Mouse (Mus musculus): ENCODE results near the gene Pex26. TPM values are rescaled to one million over a fixed set of nuclear protein-coding genes. Genes with fewer than 3 reads are reported as not detected.

The Pex26 gene
- polyA plus RNA-seq, 1 experiment: 21.0 TPM

DNA sequence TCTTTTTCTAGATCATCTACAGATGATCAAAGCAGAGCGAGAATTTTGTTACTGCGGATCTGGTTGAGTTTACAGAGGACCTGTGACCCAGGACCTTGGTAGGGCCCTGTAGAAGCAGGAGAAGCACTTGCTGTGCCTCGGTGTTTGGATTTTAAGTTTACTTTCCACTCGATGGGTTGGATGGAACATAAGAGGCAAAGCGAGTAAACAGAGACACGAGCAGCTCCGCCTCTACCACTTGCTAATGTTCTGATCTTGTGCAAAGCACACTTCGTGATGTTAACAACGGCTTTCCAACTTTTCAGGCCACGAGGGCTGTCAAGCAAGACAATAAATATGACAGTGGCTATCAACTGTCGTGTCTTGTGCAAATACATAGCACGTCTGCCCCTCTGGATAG lies 20.9 kb upstream of the Pex26 start:
- no peaks in the 10 kb centered on the region for H3K27me3 ChIP-seq (replicated peaks; ENCODE audit: control insufficient read depth, insufficient read depth, low read length)
- no peak for TF ChIP-seq CTCF (conservative IDR thresholded peaks at IDR 0.05; ENCODE audit: insufficient read depth, insufficient read length, low read depth, low read length)
- TF ChIP-seq POLR2A (IDR thresholded peaks at IDR 0.05; ENCODE audit: low read depth, low read length): no peak
- no peak for DNase-seq
- no peak overlapping the region for H3K4me3 ChIP-seq (ENCODE audit: insufficient read depth, low read depth, low read length)
- no peaks in the 10 kb centered on the region for H3K36me3 ChIP-seq (ENCODE audit: control insufficient read depth, insufficient read depth, low read length)
- 88% methylated on average over 12 of the region's 12 CpGs for WGBS
- peaks cover 6% of the 10 kb centered on the region; the same call in 1 of the 2 replicates for H3K4me1 ChIP-seq (ENCODE audit: control insufficient read depth, insufficient read depth, low read length)
- H3K27ac ChIP-seq (ENCODE audit: insufficient read depth, low read depth, low read length): no peak overlapping the region

DNA sequence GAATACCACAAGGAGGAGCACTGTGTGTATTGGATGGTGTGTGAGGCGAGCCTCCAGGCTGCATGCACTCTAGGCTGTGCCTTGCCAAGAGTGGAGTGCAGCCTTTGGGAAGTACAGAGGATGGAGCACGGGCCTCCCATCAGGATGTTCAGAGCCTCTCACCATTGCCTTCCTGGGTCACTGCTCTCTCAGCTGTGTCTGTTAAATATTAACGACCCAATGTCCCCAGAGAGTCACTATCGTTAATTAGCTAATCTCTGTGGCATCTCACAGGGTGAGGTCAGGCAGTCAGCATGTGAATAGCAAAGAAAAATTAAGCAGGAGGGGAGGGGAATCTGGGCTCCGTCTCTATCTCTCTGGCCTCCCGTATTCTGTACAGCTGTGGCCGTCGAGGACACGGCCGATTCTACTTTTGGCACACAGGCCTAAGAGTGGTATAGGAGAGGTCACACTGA lies 17.3 kb upstream of the Pex26 start:
- DNase-seq: peak; percentile 90
- Histone ChIP-seq H3K27me3 (replicated peaks; ENCODE audit: control insufficient read depth, insufficient read depth, low read length) (no peaks in the 10 kb centered on the region), H3K4me1 (ENCODE audit: control insufficient read depth, insufficient read depth, low read length) (peaks cover 6% of the 10 kb centered on the region; the same call in 1 of the 2 replicates), H3K4me3 (ENCODE audit: insufficient read depth, low read depth, low read length) (no peak overlapping the region), H3K36me3 (ENCODE audit: control insufficient read depth, insufficient read depth, low read length) (no peaks in the 10 kb centered on the region), H3K27ac (ENCODE audit: insufficient read depth, low read depth, low read length) (no peak overlapping the region)
- TF ChIP-seq POLR2A (IDR thresholded peaks at IDR 0.05; ENCODE audit: low read depth, low read length) (no peak), CTCF (conservative IDR thresholded peaks at IDR 0.05; ENCODE audit: insufficient read depth, insufficient read length, low read depth, low read length) (no peak; the same call in 1 of the 2 replicates)
- 25% methylated on average over 10 of the region's 10 CpGs for WGBS

DNA sequence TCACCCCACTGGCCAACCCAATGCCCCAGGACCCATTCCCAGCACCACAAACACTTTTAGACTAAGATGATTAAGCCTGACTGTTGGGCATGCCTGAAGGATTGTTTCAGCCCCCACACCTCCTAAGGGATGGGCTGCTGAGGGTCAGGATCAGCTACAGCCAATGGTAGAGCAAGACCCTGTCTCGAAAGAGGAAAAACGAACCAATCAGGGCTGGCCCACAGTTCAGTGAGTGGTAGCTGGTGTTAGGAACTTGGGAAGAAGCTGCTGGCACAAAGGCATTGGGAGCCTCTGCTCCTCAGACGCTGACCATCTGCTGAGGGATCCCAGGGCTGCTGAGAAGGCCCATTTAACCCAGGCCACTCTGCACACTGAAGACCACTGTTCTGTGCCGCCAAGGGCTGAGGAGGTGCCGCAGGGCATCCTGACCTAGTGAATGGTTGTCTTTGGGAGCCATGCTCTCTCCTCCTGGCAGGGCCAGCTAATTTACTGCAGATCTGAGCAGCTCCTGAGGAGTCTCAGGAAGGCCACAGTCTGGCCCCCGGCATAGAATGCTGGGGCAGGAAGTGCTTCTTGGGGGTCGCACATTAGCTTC lies 16.0 kb upstream of the Pex26 start:
- Histone ChIP-seq H3K27me3 (replicated peaks; ENCODE audit: control insufficient read depth, insufficient read depth, low read length) (no peaks in the 10 kb centered on the region), H3K36me3 (ENCODE audit: control insufficient read depth, insufficient read depth, low read length) (no peaks in the 10 kb centered on the region), H3K4me1 (ENCODE audit: control insufficient read depth, insufficient read depth, low read length) (peaks cover 6% of the 10 kb centered on the region; the same call in 1 of the 2 replicates), H3K4me3 (ENCODE audit: insufficient read depth, low read depth, low read length) (no peak overlapping the region), H3K27ac (ENCODE audit: insufficient read depth, low read depth, low read length) (no peak overlapping the region)
- WGBS: 81% methylated on average over 7 of the region's 7 CpGs
- no peak for DNase-seq
- TF ChIP-seq POLR2A (IDR thresholded peaks at IDR 0.05; ENCODE audit: low read depth, low read length): no peak
- TF ChIP-seq CTCF (conservative IDR thresholded peaks at IDR 0.05; ENCODE audit: insufficient read depth, insufficient read length, low read depth, low read length): no peak

DNA sequence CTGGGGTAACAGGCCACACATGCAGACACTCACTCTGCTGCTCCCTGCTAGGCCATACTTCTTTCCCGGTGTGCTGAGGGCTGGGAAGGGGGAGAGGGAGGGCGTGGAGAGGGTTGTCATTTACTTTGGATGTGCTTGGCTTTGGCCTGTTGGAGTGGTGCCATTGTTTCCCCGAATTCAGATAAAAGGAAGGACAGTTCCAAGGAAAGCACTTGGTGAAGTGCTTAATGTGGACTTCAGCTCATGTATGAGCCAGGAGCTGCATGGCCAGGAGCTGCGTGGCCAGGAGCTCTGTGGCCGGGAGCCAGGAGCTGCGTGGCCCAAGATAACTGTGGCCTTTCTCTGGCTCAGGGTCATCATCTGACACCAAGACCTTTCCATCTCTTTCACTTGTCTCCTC lies 12.4 kb upstream of the Pex26 start:
- no peak for TF ChIP-seq CTCF (conservative IDR thresholded peaks at IDR 0.05; ENCODE audit: insufficient read depth, insufficient read length, low read depth, low read length)
- no peak for TF ChIP-seq POLR2A (IDR thresholded peaks at IDR 0.05; ENCODE audit: low read depth, low read length)
- Histone ChIP-seq H3K36me3 (ENCODE audit: control insufficient read depth, insufficient read depth, low read length) (no peaks in the 10 kb centered on the region), H3K27me3 (replicated peaks; ENCODE audit: control insufficient read depth, insufficient read depth, low read length) (no peaks in the 10 kb centered on the region), H3K4me1 (ENCODE audit: control insufficient read depth, insufficient read depth, low read length) (peaks cover 3% of the 10 kb centered on the region; the same call in 1 of the 2 replicates), H3K4me3 (ENCODE audit: insufficient read depth, low read depth, low read length) (no peak overlapping the region), H3K27ac (ENCODE audit: insufficient read depth, low read depth, low read length) (no peak overlapping the region)
- peak; percentile 84 for DNase-seq
- 68% methylated on average over 6 of the region's 6 CpGs for WGBS

DNA sequence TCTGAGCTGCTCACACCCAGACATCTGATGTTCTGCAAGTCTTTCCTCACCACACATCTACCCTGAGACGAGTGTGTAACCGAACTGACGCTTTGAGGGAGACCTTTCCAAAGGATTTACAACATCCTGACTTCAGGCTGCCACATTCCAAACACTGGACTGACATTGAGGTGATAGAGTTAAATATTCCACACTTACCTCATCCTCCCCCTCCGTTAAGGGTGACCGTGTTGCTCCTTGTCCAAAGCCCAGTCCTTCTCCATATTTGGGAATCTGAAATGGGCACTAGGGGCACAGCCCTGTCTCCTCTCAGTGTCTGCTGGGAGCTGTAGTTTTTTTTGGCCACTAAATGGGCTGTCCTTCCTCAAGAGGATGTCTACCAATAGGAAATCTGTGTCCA lies 10.0 kb upstream of the Pex26 start:
- no peaks in the 10 kb centered on the region for H3K27me3 ChIP-seq (replicated peaks; ENCODE audit: control insufficient read depth, insufficient read depth, low read length)
- TF ChIP-seq CTCF (conservative IDR thresholded peaks at IDR 0.05; ENCODE audit: insufficient read depth, insufficient read length, low read depth, low read length) (no peak), POLR2A (IDR thresholded peaks at IDR 0.05; ENCODE audit: low read depth, low read length) (no peak)
- H3K4me1 ChIP-seq (ENCODE audit: control insufficient read depth, insufficient read depth, low read length): peaks cover 7% of the 10 kb centered on the region; the same call in 1 of the 2 replicates
- WGBS: 30% methylated on average over 5 of the region's 5 CpGs
- H3K4me3 ChIP-seq (ENCODE audit: insufficient read depth, low read depth, low read length): no peak overlapping the region
- H3K36me3 ChIP-seq (ENCODE audit: control insufficient read depth, insufficient read depth, low read length): no peaks in the 10 kb centered on the region
- H3K27ac ChIP-seq (ENCODE audit: insufficient read depth, low read depth, low read length): no peak overlapping the region
- peak; percentile 44 for DNase-seq

DNA sequence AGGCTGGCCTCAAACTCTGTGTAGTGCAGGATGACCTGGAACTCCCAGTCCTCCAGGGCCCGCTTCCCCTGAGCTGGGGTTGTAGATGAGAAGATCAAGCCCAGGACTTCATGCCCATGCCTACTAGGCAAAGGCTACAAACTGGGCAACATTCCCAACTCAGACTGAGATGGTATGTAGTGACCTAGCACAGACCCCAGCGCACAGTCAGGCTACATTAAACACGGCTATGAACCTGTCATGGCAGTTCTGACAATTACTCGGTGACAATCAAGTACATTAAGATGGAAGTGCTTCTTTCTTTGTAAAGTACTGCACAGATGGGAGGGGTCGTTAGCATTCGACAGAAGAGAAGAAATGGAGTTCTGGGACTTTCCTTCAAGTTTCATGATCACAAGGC lies 8.7 kb upstream of the Pex26 start:
- TF ChIP-seq CTCF (conservative IDR thresholded peaks at IDR 0.05; ENCODE audit: insufficient read depth, insufficient read length, low read depth, low read length): no peak
- TF ChIP-seq POLR2A (IDR thresholded peaks at IDR 0.05; ENCODE audit: low read depth, low read length): no peak
- Histone ChIP-seq H3K36me3 (ENCODE audit: control insufficient read depth, insufficient read depth, low read length) (no peaks in the 10 kb centered on the region), H3K27ac (ENCODE audit: insufficient read depth, low read depth, low read length) (no peak overlapping the region), H3K27me3 (replicated peaks; ENCODE audit: control insufficient read depth, insufficient read depth, low read length) (no peaks in the 10 kb centered on the region), H3K4me3 (ENCODE audit: insufficient read depth, low read depth, low read length) (no peak overlapping the region), H3K4me1 (ENCODE audit: control insufficient read depth, insufficient read depth, low read length) (peaks cover 10% of the 10 kb centered on the region; the same call in 1 of the 2 replicates)
- no peak for DNase-seq
- 94% methylated on average over 6 of the region's 6 CpGs for WGBS

DNA sequence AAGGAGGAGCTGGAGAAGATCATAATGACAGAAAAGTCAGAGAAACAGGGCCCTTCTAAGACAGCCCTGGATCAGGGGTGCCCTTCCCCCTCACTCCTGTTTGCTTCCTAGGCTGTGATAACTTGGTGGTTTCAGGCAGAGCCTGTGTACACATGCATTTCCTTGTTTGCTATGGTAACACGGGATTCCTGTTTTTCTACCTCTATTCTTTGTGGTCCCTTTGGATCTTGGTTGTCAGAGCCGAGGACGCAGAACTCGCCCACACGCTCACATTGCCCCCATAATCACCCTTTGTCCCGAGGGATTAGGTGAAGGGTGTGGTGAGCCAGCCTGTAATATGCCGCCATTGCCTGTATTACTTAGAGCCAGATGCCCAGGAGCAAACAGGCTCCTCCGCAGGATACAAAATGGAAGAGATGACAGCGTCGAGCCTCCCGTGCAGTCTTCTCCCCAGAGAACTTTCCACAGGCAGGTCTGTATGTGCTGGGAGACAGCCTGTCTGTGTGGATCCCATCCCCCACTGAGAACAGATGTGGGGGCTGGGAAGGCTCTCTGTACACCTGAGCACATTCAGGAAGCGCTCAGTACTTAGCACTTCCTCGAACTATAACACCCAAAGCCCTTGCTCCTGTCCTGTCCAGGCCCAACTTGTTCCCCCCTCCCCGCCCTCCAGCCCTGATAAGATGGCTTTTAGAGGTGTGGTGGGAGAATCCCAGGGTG lies 7.3 kb upstream of the Pex26 start:
- no peak for DNase-seq
- TF ChIP-seq CTCF (conservative IDR thresholded peaks at IDR 0.05; ENCODE audit: insufficient read depth, insufficient read length, low read depth, low read length) (no peak), POLR2A (IDR thresholded peaks at IDR 0.05; ENCODE audit: low read depth, low read length) (no peak)
- Histone ChIP-seq H3K36me3 (ENCODE audit: control insufficient read depth, insufficient read depth, low read length) (no peaks in the 10 kb centered on the region), H3K4me3 (ENCODE audit: insufficient read depth, low read depth, low read length) (no peak overlapping the region), H3K27ac (ENCODE audit: insufficient read depth, low read depth, low read length) (no peak overlapping the region), H3K27me3 (replicated peaks; ENCODE audit: control insufficient read depth, insufficient read depth, low read length) (no peaks in the 10 kb centered on the region), H3K4me1 (ENCODE audit: control insufficient read depth, insufficient read depth, low read length) (peaks cover 10% of the 10 kb centered on the region; the same call in 1 of the 2 replicates)
- WGBS: 63% methylated on average over 14 of the region's 14 CpGs
